Mouse (Mus musculus) right cerebral cortex, postnatal 36 days (tissue): ENCODE data around the gene Gm21887.
"Not testable (repeated sequence)": the region's sequence is repeated elsewhere in the genome, so short reads cannot be mapped to it uniquely, and the experiment has no call there.

Source experiments
- DNase-seq, 2 experiments: peaks; one replicate each; pipeline ENCODE4 v3.0.0; 2022; ENCODE audit warnings: low spot score in 2 of 2, mixed read lengths in 1 of 2

Gm21887 gene

DNA sequence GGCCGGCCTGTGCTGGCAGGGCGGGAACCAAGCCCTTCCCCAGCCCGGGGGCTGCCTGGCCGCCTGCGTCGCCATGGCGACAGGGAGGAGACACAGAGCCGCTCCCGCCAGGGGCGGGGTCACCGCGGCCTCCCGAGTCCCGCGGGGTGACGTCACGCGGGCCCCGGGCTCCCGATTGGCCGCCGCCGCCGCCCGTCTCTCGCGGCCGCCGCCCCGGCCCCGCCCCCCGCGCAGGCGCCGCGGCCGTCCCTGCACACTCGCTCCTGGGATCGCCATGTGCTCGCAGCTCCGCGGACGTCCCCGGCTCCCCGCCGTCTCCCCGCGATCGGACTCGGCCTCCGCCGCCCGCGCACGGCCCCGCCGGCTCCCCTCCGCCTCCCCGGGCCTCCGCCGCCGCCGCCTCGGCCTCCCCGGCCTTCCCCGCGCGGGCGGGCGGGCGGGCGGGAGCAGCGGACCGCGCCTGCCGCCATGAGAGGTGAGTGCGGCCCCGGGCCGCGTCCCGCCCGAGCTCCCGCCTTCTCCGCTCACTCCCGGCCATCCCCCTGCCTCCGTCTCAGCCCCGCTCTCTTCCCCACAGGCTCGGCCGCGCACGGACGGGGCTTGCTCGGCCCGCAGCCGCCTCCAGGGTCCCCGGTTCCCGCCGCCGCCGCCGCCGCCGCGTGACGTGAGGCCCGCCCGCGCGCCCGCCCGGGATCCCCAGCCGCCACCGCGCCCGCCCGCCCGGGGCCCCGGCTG lies at the start of gene Gm21887:
TSS of gene Gm21887 (plus strand) at position 644 of the 735 bp plus-strand sequence.
- DNase-seq: peak; percentile 89 to 94

DNA sequence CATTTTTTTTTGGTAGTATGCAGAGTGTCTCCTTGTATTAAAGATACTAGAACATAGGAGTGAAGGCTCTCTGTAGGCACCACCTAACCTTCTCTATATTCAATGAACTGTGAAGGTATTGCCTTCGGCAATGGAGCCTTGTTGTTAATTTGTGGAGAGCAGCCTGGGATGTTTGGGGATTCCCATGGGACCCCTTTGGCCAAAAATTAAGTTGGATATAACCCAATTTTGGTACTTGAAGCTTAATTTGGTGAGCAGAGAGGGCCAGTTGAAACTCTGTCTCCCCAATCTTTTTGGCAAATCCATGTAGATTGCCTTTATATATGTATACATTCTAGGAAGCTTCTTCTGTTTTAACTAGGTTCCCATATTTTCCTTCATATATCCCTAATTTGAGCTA lies 40.1 kb upstream of the Gm21887 start:
- DNase-seq: no peak

DNA sequence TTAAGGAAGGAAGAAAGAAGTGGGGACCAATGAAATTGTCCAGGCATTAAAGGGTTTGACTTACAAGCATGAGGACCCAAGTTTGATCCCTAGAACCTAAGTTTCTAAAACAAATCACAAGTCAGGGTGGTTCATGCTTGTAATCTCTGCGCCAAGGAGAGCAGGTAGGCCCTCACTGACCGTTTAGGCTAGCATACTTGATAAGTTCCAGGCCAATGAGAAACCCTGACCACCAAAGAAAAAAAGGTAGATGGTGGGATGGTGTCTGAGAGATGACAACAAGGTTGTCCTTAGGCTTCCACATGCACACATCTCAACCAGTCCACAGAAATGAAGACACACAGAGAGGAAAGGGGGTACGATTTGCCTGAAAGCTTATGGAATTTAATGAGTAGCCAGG lies 39.7 kb upstream of the Gm21887 start:
- not testable (repeated sequence) for DNase-seq

DNA sequence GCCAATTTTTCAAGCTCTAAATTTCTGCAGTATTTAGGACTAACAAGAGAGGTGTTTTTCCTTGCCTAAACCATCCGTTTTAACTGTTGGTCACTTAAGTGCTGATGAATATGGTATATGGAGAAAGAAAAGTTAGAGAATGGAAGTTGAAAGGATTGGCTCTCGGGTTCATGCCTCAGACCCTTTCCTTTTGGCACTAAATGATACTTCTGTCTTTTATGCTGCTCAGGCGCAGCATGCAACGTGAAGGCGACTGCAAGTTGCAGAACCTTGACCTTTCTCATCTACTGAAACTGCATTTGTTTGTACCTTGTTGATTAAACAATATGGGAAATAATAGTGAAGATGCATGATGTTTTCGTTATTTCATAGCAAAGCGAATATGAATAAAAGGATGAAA lies 38.9 kb upstream of the Gm21887 start:
- not testable (repeated sequence) for DNase-seq

DNA sequence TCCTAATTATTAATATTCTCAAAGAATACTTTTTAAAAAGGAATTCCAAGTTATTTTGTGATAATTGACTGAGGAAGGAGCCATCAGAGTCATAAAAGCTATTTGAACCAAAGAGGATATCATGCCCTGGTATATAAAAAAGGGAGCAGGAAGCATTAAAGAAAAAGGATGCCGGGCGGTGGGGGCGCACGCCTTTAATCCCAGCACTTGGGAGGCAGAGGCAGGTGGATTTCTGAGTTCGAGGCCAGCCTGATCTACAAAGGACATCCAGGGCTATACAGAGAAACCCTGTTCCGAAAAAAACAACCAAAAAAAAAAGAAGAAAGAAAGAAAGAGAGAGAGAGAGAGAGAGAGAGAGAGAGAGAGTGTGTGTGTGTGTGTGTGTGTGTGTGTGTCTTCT lies 37.9 kb upstream of the Gm21887 start:
- DNase-seq: not testable (repeated sequence)

DNA sequence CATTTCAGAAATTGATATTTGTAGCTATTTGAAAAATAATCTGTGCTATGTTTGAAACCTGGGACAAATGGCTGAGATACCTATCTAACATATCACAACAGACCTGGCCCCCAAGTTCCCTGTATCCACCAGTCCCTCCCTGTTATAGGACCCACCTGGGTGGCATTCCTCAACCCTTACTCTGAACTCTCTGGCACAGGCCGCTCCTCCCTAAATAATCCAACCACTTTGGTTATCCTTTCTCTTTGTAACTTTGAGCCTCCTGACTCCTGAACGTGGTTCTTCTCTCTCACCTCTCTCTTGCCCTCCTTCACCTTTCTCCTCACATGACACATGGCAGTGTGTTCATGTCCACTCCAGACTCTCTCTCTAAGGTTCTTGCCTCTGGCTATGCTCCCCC lies 37.3 kb upstream of the Gm21887 start:
- not testable (repeated sequence) for DNase-seq

DNA sequence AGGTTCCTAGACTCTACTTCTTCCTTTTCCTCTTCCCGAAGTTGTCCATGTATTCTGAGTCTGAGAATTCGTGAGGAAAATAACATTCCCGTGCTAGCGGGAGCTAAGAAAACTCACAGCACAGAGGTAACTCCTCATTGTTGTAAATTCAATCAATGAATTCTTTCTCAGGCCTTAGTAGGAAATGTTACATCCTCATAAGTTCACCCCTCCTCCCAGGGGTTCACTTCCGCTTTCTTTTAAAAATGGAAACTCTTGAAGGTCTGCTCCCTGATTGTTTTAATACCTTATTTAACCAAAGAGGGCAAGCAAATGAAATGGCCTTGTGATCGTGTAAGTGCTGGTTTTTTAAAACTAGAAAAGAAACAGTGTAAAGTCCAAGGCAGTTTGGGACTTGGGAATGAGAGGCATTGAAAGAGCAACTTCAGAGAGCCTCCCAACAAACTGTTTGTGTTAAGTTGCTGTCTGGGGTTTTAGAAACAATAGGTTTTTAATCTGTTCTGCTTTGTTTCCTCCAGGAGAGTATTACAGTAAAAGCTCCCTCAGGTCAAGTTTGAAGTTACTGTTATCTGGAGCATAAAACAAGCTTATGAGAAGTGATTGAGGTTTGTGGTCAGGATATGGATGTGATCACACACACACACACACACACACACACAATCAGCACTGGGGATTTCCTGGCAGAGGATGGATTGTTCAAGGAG lies 36.5 kb upstream of the Gm21887 start:
- not testable (repeated sequence) for DNase-seq

DNA sequence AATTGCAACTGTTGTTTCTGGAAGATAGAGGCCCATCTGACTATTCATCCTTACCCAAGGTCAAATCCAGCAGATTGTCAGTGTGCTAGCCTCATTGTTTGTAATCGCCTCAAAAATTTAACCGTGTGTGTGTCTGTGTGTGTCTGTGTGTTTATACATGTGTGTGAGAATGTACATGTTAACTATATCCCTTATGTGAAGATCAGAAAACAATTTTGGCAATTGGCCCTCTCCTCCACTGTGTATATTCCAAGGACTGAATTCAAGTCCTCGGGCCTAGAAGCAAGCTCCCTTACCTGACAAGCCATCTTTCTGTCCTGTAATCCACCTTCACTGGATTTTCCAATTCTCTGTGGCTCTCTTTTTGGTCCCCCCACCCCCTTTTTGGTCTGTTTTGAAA lies 35.7 kb upstream of the Gm21887 start:
- DNase-seq: not testable (repeated sequence)

DNA sequence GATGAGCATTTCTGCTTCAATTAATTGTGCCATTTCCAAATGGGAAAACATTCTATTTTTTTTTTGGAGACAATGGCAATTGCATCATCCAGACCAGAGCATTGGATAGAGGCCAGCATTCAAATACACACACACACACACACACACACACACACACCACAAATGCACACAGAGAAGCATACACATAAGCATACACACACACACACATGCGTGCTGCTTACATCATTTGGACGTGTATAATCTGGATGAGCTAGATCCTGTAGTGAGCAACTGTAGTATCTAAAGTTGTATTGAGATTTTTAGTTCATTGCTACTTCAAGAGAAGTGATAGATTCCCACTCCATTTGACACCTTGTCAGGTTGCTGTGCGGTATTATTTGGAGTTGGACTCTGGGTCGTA lies 35.0 kb upstream of the Gm21887 start:
- DNase-seq: not testable (repeated sequence)

DNA sequence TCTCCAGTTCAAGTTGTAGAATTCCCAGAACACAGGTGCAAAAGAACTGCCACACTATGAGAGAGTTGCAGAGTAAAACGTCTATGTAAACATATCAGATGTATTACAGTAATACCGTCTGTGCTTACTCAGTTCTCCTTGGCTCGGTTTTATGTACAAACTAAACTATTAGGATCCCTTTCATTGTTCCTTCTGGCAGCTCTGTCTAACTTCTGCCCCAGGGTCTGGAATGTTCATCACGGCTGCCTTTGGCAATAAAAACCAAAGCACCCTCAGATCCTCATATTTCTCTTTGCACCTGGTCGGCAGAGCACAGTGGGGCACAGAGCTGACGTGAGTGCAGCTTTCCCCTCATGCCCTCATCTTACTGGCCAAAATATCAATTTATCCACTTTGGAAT lies 34.5 kb upstream of the Gm21887 start:
- not testable (repeated sequence) for DNase-seq

DNA sequence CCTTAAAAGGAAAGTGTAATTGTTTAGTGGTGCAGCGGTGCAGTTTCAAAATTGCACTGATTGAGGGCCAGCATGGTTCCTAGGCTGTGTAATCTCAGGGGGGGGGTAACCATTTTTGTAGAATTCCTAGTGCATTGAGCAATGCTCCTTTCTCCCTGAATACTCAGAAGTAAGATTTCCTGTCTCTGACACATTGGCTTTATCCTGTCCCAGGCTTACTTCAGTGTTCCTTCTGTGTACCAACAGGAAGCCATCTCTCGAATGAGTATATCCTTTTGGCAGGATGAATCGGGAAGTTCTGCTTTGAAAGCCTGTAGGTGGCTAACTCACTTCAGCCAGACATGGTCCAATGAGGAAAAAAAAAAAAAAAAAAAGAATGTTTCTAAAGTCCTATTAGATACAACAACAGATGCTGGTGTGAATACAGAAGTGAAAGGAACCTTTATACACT lies 33.8 kb upstream of the Gm21887 start:
- not testable (repeated sequence) for DNase-seq

DNA sequence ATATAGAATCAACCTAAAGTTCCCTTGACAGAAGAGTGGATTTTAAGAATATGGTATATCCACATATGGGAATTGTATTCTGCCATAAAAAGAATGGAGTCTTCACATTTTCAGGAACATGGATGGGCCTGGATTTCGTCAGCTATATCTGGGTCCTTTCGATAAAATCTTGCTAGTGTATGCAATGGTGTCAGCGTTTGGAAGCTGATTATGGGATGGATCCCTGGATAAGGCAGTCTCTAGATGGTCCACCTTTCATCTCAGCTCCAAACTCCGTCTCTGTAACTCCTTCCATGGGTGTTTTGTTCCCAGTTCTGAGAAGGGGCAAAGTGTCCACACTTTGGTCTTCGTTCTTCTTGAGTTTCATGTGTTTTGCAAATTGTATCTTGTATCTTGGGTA lies 33.1 kb upstream of the Gm21887 start:
- DNase-seq: not testable (repeated sequence)

DNA sequence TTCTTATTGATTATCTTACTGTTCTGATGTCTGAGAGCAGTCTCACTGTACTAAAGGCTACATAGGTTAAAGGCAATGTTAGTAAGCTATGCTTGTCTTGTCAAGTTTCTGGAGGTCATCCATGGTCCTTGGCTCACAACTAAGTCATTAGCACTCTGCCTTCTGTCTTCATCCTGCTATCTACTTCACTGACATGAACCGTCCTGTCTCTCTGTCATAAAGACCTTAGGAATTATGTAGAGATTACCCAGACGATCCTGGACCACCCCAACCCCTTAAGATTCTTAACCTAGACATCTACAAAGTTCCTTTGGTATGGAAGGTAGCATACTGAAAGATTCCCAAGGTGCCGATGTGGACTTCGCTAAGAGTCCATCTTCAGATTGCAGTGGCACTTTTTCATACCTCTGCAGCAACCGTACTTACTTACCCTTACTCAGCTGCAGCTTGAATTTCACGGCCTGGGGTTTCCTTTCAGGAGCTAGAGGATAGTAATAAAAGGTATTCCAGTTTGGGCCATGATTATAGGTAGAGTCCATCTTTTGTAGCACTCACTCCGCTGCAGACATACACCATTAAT lies 31.5 kb upstream of the Gm21887 start:
- DNase-seq: not testable (repeated sequence)

DNA sequence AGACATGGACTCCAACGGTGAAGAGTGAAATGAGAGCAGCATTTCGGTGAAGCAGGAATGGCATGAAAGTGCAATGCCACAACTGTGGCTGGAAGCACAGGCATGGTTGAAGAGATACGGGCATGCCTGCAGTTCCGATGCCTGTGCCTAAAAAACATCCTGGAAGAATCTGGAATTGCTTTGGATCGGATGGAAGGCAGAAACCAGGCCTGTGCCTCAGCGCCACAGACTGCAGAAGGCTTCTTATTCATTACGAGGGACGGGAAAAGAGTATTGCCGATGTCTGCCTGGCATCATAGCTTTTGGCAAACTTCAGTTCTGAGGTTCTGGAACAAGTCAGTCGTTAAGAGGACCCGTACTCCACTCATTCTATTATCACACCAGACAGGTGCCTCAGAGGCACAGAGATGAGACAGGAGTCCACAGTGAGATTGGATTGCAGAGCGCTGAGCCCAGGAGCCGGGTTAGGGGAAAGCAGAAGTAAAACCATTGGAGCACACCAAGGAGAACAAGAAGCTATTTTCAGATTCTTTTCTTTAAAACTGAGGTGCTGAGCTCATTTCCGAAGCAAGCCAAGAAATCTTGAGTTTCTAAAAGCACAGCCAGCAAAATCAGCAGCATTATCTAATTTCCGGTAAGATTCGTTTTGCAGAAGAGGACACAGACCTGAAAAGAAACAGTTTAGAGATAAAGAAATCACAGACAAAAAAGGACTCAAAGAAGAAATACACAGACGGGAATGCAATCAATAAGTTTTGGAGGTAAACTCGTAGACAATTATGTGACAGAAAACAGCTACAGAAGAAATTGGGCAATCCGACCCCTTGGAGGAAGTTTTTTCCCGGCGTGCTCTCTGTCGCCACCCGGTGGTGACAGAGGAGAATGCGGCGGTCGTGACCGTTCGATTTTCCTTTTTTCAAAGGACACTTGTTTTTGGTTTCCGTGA lies 30.8 kb upstream of the Gm21887 start:
- peak in 1 of 2 experiments; percentile 48 for DNase-seq

DNA sequence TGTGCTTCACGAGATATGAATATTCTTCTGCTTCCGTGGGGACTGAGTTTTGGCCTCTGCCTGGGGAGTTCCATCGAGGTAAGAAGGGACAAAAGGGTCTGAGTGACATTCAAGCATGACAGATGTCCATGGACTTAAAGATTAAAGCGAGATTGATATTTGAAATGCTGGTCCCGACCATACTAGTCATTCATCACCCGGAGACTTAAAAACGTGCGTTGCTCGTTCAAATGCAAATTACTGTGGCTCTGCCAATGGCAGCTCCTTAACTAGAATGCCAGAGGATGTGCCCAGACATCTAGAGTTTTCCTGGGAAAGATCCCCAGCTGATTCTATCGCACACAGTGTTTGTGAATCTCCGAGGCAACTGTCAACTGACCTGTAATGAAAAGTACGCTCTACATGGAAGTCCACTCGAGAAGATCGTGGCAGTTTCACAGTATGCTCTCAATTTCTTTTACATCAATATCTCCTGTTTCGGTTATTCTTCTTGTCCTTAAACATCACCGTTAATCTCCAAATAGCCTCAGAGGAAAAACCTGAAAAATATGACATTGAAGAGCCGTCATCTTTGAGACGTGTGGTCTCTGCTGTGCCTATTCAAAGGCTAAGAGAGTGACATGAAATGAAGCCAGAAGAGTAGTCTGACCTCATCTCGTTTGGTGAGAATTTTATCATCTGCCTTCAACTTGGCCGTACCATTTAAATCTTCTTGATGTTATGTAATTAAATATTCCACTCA lies 29.8 kb upstream of the Gm21887 start:
- DNase-seq: not testable (repeated sequence)

DNA sequence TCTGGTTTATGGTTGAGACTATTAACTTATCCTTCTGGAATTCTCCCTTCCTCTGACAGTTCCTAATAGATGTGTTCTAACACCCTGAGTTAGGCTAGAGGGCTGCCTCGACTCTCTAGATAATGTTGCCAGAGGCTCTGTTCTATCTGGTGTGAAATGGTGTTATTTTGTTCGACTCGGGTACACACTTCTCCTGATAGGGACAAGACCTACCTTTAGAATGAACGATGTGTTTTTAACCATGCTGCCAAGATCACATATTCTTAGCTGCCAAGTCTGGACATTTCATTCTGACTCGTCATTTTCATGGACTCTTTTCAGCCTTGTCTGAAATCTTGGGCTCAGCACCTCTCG lies 29.3 kb upstream of the Gm21887 start:
- DNase-seq: not testable (repeated sequence)

DNA sequence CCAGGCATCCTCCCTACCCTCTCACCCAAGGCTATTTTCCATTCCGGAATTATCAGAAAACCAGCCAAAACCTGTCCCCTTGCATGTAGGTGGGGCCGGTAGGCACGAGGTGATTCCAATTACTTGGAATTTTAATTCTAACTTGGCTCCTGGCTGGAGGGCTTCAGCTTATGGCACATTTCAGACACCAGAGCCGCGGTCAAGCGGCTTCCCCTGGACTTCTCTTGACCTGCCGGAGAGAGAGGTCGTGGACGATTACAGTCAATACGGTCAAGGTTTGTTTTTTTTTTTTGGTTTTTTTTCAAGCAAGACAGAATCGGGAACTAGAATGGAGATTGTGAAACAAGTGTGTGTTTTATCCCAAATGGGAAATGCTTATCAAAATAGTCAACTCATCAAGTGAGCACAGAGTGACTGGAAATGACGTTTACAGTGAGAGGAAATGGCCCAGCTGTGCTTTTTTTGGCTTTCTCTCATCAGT lies 28.6 kb upstream of the Gm21887 start:
- no peak for DNase-seq

DNA sequence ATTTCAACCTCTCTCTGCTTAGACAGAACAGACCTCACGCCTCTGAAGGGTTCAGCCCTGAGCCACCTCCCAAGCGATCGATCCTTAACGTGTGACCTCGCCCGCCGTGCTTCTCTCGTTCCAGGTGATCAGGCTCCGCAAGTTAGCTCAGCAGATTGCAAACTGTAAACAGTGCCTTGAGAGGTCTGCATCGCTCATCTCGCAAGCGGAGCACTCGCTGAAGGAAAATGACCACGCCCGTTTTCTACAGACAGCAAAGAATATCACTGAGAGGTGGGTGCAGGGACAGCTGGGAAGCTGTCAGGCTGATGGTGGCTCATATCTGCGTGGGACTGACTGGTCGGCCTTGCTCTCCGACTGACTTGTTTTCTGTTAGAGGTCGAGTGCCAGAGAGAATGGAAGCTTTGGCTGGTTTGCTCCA lies 27.7 kb upstream of the Gm21887 start:
- DNase-seq: not testable (repeated sequence)

DNA sequence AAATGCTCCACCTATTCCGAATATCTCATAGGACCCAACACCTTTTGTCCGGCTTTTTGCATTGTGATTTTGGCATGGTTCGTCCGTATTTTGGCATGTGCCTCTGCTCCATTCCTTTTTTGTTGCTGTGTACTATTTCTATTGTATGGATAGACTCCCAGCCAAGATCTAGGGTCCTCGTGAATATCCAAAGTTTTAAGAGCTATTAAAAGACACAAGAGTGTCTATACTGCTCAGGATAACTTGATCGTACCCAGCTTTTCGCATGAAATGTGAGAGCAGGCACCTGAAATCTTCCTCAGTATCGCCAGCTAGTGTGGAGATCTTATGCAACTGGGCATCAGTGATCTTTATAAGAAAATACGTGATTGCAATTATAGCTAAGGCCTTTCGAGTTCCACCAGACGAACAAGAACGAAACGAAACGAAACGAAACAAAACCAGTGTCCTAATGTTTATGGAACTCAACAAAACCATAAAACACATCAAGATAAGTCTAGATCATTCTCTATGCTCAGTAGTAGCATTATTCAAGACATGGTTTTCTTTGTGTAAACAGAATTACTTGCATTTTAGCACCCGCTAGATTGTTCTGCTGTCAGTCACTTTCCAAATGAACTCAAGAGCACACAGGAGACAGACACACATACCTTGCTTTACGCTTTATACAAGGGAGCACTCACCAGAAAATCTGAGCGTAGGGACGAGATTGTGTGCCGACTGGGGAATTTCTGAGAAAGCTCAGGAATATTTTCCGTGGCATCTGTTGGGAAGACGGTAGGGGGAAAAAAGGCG lies 26.7 kb upstream of the Gm21887 start:
- not testable (repeated sequence) for DNase-seq
